16 mouse cellular contexts compared by ENCODE assay signal in the genomic region with DNA sequence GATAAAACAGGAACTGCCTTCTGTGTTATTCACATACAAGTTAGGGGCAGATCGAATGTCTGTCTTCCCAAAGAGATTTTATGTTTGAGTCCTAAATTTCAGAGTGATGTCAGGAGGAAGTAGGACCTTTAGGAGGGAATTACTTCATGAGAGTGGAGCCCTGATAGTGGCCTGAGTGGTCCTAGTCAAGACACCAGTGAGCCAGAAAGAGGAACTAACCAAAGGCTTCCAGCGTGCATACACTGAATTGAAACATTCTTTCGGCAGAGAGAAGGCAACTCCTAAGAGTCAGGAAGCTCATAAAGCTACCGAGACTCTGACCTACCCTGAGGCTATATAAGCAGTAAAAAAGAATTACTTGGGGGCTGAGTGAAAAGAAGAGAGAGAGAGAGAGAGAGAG. TPM values are rescaled to one million over a fixed set of nuclear protein-coding genes. Genes with fewer than 3 reads are reported as not detected.
"Had no signal": no experiment of that assay in that cellular context is flagged by ENCODE, and none has a peak within 500 bp of the region (broad histone marks: within the 10 kb centered on the region; RNA-seq: fewer than 3 reads in every experiment).

No protein-coding gene starts in this region.

- DNase-seq: kidney, adult 8-10 months; kidney, postnatal 25 days; lung, adult 2 months; lung, postnatal 4 days; right cerebral cortex, postnatal 4 days; spleen, adult 18-20 months; thymus, postnatal 4 days had no signal

- ATAC-seq: intestine, postnatal 0 days; lung, postnatal 0 days; midbrain, embryonic 15.5 days had no signal

- H3K36me3 ChIP-seq: limb, embryonic 10.5 days; liver, embryonic 15.5 days; midbrain, embryonic 15.5 days; neural tube, embryonic 12.5 days; stomach, embryonic 15.5 days had no signal

- H3K27me3 ChIP-seq: liver, embryonic 15.5 days; midbrain, embryonic 15.5 days; neural tube, embryonic 12.5 days; stomach, embryonic 15.5 days had no signal

- H3K9ac ChIP-seq: liver, embryonic 15.5 days; midbrain, embryonic 15.5 days; neural tube, embryonic 12.5 days; stomach, embryonic 15.5 days had no signal

- H3K9me3 ChIP-seq: limb, embryonic 10.5 days; liver, embryonic 15.5 days; midbrain, embryonic 15.5 days; neural tube, embryonic 12.5 days; stomach, embryonic 15.5 days had no signal

- H3K4me3 ChIP-seq: limb, embryonic 10.5 days; liver, embryonic 15.5 days; midbrain, embryonic 15.5 days; neural tube, embryonic 12.5 days; stomach, embryonic 15.5 days had no signal

- H3K4me1 ChIP-seq: liver, embryonic 15.5 days; neural tube, embryonic 12.5 days; stomach, embryonic 15.5 days had no signal

- H3K27ac ChIP-seq: limb, embryonic 10.5 days; liver, embryonic 15.5 days; midbrain, embryonic 15.5 days; neural tube, embryonic 12.5 days; stomach, embryonic 15.5 days had no signal

RNA-seq across cellular contexts. Expression of gene Map3k19, which starts 18.2 kb away (rescaled TPM):
- polyA plus RNA-seq: intestine, postnatal 0 days; limb, embryonic 10.5 days; limb, embryonic 14.5 days; liver, embryonic 11.5 days; neural tube, embryonic 12.5 days; stomach, embryonic 15.5 days had no signal
